Mouse (Mus musculus) heart, postnatal 10 days (tissue): ENCODE data around the gene Olfr1367. TPM values are rescaled to one million over a fixed set of nuclear protein-coding genes. Genes with fewer than 3 reads are reported as not detected.

Experiments used
- DNase-seq, 2 experiments: peaks; one replicate each; pipeline ENCODE4 v3.0.0; 2021
- intact Hi-C: fragments of 180-260 bp; cut with DNase I; formaldehyde crosslinking; loops from one replicate; pipeline ENCODE4 v1.15.1; 2025
- total RNA-seq, 2 experiments: library from RNA; stranded (reverse); gene quantifications; 2 replicates each; pipeline ENCODE4 v1.2.3; 2021

Olfr1367 gene
- total RNA-seq, result not detected

DNA sequence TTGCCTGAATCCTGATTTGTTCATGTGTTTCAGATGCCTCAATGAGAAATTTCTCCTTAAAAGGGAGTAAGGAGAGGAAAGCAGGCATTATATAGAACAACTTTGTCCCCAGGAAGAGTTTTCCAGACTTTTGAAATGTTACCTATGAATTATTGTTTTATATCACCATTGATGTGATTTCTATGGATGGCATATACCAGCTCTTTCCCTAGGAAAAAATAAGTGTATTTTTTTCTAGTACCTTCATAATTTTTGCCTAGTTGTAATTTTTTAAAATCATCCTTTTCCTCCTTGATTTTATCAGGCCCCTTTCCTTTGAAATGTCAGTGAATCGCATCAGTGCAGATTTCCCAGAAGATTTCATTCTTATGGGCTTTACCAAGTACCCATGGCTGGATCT, at the start of gene Olfr1367:
Olfr1367 (plus strand) TSS at position 301 of the 400 bp plus-strand sequence.
- intact Hi-C loops, result no loop called here
- no peak for DNase-seq

DNA sequence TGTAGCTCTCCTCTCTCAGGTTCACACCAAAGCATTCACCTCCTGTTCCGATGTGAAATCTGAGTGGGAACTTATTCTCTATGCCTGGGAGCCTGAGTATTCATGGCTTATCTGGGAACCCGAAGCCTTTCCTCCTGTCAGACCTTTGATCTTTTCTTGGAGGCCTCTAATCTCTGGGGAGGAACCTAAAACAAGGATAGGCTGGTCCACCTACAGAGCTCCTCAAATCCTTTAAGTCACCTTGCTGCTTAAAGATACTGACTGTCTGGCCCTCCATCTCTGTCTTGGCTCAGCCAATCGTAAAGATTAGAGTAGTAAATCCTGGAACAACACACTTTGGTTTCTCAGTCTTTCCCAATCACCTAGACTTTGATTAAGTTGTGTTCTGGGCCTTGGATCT, 48.2 kb upstream of the Olfr1367 start:
- intact Hi-C loops, result no loop called here
- DNase-seq, result no peak

DNA sequence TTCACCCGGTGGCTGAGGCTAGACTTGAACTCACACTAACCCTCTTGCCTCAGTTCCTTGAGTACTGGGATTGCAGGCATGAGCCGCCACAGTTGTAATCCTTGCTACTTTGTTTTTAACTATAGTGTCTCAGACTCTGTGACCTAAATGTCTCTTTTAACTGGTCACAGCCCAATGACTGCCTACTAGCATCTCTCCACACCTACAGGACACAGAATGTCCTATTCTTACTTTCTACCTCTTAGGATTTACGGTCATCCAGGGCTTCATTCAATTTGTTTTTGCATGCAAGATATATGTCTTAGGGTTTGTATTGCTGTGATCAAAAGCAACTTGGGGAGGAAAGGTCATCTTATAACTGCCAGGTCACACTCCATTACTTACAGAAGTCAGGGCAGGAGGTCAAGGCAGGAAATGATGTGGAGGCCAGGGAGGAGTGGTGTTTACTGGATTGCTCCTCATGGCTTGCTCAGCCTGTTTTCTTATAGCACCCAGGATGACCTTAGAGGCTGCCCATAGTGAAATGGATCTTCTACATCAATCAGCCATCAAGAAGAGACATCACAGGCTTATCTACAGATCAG, 42.1 kb upstream of the Olfr1367 start:
- no peak for DNase-seq
- intact Hi-C loops, result no loop called here

DNA sequence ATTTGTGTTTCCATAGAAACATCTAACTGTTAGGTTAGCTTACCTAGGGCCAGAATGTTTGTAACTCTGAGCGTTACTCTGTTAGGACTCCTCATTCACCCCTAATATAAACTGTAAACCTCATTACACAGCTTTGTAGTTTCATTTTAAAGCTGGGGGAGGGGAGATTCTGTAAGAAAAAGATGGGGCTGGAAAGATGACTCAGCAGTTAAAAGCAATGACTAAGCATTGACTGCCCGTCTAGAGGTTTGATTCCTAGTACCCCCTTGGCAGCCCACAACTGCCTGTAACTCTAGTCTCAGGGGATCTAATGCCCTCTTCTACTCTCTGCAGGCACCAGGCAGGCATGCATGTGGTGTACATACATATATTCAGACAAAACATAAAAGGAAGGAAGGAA, 36.9 kb upstream of the Olfr1367 start:
- intact Hi-C loops, result no loop called here
- DNase-seq, result no peak

DNA sequence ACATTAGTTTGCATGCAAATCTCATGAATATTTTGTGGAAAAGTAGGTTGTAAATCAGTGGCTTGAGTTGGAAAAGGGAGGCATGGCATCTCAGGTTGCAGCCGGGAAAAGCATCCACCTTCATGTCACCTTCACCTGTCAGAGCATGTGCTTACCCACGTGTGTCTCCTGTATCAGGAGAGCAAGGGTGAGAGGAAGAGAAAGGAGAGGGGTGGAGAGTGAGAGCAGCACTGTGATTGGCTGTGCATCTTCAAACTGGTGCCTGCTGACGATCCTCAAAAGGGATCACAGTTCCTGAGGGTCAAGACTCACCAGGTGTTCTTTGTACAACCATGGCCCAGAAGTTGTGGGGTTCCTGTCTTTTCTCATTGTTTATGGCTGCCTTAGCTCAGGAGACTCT, 34.8 kb upstream of the Olfr1367 start, which contains the start of gene Gpx6:
Gpx6 (plus strand) TSS at position 200 of the 400 bp plus-strand sequence.
- intact Hi-C loops, result no loop called here
- no peak for DNase-seq

DNA sequence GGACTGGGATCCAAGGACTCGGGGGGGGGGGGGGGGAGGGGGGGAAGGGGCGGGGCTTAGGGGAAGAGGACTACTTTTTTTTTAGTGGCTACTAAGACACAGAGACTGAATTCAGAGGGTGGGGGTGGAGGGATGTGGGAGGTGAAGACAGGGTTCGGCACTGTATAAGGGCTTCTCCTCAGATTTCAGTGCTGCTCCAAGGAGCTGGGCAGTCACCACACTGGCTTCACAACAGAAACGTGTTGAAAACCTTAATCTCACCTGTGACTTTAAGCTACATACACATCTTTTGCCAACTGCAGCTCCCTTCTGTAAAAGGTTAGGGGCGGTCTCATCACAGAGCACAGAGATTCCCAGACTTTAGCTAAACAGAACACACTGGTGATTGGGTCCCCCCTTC, 33.9 kb upstream of the Olfr1367 start:
- intact Hi-C loops, result no loop called here

DNA sequence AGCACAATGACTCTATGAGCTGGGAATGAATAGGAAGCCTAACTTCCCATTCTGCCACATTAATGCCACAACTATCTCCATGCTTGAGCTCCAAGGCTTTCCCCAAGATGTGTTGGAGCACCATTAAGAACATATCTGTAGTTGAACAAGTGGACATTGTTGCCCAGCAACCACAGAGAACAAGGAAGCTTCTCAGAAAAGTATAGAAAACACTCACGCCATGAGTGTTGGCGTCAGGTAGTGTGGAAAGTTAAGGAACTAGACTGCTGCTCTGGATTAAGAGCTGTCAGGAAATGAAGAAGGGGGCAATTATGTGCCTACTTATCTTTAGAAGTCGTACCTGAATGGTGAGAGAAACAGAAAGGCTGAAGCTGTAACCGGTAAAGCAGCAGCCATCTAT, 32.8 kb upstream of the Olfr1367 start:
- intact Hi-C loops, result no loop called here
- no peak for DNase-seq

More for the DNA sequence above, 33.9 kb upstream of the Olfr1367 start:
- DNase-seq, result no peak

DNA sequence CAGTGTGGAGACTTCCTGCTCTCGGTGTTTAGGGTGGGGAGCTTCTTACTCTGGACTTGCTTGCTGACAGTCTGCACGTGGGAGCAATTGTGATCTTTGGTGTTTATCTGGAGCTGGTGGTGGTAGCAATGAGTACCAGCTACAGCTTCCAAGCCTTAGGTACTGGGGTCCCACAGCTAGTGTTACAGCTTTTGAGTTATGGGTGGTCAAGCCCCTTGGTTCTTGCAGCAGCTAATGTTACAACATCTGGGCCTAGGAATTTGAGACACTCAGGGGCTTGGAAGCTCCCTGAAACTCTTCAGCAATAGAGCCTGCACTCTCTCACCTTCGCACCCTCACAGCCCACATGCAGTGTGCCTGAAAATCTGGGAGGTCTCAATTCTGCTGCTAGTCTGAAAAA, 26.4 kb upstream of the Olfr1367 start:
- no peak for DNase-seq
- intact Hi-C loops, result loop anchor here (10.0 kb wide), 1 partner anchor 1025 kb away; no protein-coding TSS in a partner anchor

DNA sequence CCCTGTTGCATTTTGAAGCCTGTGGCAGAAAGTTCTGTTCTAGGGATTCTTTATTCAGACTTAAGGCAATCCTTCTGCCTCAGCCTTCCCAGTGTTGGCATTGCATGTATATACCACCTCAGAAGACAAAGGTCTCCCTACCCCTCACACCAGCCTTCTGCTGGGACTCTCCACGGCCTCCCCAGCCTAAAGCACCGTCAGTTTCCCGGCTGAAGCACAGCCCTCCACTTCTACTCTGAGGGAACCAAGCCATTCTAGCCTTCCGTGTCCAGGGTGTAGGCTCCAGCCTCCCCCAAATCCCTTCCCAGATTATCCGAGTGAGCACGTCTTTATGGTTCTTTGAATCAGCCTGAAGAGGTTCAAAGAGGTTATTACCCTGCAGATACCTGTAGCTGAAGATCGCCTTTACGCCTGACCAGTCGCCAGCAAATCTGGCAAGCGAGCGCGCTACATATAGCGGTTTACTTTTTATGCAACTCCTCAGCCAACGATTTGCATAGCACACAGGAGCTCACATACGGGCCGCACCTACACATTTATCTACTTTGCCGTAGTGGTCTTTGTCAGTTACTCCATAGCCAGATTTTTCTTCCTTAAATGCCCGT, 24.7 kb upstream of the Olfr1367 start:
- intact Hi-C loops, result loop anchor here (10.0 kb wide), 1 partner anchor 1027 kb away; no protein-coding TSS in a partner anchor
- no peak for DNase-seq

DNA sequence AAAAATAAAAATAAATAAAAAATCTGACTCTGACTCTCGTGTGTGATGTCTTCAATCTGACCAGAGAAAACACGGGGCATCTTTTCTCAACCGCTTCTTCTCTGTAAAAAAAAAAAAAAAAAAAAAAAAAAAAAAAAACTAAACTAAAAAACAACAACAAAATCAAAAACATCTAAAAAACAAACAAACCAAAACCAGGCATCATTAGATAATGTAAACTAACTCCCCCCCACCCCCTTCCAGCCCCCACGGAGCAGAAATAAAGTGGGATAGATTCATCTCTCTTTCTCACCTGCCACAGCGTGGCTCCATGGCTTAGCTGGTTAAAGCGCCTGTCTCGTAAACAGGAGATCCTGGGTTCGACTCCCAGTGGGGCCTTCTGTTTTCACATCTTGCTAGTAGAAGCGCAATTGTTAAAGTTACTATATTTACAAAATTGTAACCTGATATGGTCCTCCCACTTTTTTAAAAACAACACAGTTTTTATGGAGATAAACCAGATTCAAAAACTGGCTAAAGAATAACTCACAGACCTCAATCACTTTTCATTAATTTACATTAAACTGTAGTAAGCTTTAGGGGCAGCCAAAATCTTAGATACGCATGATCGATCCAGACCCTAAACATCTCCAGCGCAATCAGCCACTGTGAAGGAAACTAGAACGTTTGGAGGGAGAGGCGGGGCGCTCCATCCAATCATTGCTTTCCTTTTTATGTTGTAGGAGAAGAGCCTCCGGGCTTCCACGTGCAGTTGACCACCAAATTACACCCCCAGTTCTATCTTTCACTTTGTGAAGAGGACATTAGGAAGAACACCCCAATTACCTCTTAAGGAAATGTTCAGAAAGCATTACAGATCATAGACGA, 24.0 kb upstream of the Olfr1367 start:
- no peak for DNase-seq
- intact Hi-C loops, result loop anchor here (10.0 kb wide), 1 partner anchor 1028 kb away; no protein-coding TSS in a partner anchor

DNA sequence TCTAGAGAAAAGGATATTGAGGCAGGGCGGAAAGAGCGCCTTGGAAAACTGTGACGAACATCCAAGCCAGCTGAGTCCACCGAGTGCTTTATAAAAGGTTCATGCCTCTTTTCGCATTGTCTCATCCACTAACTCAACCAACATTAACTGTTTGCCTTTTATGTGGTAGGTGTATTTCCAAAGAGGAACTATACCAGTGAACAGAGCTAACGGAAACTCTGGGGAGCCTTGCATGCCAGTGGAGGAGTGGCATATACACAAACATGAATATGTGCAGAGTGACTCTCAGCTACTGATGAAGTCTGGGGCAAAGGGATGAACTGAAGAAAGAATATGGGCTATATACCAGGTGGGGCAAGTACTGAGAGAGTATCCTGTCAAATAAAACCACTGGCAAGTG, 23.3 kb upstream of the Olfr1367 start:
- no peak for DNase-seq
- intact Hi-C loops, result loop anchor here (10.0 kb wide), 1 partner anchor 1029 kb away; no protein-coding TSS in a partner anchor

DNA sequence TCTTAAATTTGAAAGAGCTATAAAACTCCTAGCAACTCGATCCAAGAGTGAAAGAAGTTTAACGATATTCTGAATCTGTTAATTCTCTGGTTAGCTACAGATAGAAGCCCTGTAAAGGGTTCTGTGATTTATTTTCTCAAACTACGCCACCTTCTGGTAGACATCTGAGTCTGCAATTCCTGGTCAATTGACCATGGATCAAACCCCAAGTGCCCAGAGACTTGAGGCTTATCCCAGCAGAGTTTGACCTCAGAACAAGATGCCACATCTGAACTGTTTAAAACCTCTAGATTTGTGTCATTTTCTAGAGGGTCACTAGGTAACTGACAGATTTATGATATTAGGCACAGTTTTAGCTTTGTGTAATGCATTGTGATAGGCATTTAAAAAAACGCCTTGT, 20.5 kb upstream of the Olfr1367 start:
- intact Hi-C loops, result loop anchor here (2.0 to 10.0 kb wide), 5 partner anchors 47 to 1031 kb away; no protein-coding TSS in a partner anchor
- peak in 1 of 2 experiments; percentile 15 for DNase-seq

DNA sequence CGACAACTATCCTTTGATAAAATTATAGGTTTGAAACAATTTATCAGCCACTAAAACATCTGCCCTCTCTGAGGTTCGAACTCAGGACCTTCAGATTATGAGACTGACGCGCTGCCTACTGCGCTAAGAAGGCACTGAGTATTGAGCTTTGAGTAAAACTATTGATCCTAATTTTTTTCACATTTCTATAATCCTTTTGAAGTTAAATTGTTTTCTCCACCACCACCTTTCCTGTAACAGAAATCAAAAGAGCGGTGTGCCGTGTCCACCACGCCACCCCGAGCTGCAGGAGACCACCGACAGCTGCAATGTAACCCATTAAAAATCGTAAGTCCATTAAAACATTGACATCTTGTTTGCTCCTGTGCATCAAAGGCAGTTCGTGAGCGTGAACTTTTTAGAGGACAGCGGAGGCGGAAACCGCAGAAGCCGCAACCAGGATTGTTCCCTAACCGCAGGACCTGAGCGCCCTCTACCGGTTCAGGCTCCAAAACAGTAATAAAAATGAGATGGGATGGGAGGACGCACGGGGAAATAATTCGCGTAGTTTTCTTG, 20.0 kb upstream of the Olfr1367 start:
- intact Hi-C loops, result loop anchor here (2.0 to 10.0 kb wide), 5 partner anchors 48 to 1032 kb away; no protein-coding TSS in a partner anchor
- peak; percentile 83 to 90 for DNase-seq

DNA sequence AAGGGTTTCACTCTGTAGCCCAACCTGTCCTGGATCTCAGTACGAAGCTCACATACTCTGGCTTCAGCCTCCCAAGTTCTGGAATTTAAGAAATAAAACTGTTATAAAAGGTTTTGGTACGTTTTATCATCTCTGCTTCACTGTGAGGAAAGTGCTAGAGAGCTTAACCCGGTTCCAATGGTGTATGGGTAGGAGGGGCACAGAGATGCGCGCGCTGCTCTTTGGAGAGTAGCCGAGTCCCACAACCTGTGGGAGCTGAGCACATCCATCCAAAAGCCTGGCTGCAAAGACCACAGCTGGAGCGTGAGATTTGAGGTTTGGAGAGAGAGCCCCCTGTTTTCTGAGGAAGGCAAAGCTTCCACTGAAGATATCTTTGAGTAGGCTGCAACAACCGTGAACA, 19.3 kb upstream of the Olfr1367 start:
- DNase-seq, result peak in 1 of 2 experiments; percentile 3
- intact Hi-C loops, result loop anchor here (2.0 to 10.0 kb wide), 5 partner anchors 49 to 1033 kb away; no protein-coding TSS in a partner anchor

DNA sequence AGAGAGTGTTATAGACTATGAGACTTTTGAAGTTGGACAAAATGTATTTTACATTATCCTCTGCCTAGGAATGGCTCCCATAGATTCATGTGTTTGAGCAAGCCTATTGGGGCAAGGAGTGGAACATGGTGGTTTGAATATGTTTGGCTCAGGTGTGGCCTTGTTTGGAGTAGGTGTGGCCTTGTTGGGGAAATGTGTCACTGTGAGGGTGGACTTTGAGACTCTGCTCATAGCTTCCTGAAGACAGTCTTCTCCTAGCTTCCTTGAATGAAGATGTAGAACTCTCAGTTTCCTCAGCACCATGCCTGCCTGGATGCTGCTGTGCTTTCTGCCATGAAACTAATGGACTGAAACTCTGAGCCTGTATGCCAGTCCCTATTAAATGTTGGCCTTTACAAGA, 3.9 kb downstream of the Olfr1367 start:
- no peak for DNase-seq
- intact Hi-C loops, result no loop called here

DNA sequence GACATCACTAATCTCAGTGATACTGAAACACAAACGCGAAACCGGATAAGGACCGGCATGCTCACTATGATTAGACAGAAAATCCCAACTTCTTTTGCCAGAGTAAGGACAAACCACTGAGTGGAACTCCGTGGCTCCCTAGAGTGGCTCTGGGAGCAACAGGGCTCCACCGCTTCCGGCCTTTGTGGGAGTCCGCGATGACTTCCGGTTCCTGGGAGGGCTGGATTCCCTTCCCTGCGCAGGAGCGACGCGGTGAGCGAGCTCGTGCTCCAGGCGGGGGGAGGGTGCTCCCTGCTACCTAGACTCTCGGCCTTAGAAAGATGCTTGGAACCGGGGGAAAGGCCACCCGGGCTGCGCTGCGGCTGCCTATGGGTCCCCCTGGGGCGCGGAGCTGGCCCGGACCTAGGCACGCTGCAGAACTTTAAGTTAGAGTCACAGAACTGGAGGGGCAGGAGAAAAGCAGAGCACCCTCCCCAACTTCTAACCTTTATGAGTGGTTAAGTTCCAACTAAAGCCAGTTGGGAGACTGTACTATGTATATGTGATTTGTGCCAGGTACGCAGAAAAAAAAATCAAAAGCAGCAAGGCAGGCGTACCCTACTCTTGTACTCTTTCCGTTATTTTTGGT, 16.0 kb downstream of the Olfr1367 start, which contains the start of gene Zscan12:
Zscan12 (plus strand) TSS at position 200 of the 628 bp plus-strand sequence.
- peak; percentile 93 to 94 for DNase-seq
- intact Hi-C loops, result loop anchor here (2.0 to 5.0 kb wide), 3 partner anchors 40 to 168 kb away; partner anchors contain the start of genes Zkscan3, Zkscan8 and Zscan26

DNA sequence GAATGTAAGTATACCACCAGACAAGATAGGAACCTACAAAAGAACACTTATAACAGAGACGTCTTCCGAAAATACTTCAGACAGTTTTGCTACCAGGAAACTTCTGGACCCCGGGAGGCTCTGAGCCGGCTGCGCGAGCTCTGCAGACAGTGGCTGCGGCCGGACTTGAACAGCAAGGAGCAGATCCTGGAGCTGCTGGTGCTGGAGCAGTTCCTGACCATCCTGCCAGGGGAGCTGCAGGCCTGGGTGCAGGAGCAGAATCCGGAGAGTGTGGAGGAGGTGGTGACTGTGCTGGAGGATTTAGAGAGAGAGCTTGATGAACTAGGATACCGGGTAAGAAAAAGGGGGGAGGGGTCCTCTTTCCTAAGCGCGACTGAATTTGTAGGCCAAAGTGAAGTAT, 17.0 kb downstream of the Olfr1367 start:
- peak in 1 of 2 experiments; percentile 10 for DNase-seq
- intact Hi-C loops, result loop anchor here (2.0 to 5.0 kb wide), 3 partner anchors 39 to 167 kb away; partner anchors contain the start of genes Zkscan3, Zkscan8 and Zscan26

DNA sequence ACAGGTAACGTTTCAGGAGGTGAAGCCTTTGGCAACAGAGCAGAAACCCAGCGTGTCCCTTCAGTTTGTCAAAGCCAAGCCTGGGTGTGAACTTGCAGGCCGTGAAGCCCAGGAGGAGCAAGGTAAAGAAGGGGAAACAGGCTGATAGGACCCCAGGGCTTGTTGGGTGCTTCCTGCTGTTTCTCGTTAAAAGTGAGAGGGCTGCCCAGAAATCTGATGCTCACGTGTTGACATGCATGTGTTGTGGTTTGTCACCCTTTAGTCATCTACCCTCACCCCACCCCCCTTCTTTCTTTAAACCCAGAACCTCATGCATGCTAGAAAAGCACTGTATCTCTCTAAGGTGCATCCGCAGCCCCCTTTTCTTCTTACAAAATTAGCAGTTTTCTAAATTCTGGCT, 19.9 kb downstream of the Olfr1367 start:
- intact Hi-C loops, result no loop called here
- no peak for DNase-seq

DNA sequence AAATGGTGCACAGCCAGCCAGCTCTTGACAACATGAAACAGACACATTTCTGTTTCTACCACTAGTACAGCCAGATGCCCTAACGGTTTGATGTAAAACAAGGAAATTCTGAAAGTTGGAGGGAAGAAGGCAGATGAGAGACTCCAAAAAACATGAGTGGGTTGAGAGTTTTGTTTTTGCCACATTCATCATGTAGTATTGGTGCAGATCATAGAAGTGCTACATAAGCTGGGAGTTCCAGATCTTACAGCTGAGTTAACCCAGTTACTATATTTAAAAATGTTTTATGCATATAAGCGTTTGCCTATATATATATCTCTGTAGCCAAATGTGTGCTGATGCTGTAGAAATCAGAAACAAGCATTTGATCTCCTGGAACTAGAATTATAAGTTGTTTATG, 26.0 kb downstream of the Olfr1367 start:
- no peak for DNase-seq
- intact Hi-C loops, result no loop called here

DNA sequence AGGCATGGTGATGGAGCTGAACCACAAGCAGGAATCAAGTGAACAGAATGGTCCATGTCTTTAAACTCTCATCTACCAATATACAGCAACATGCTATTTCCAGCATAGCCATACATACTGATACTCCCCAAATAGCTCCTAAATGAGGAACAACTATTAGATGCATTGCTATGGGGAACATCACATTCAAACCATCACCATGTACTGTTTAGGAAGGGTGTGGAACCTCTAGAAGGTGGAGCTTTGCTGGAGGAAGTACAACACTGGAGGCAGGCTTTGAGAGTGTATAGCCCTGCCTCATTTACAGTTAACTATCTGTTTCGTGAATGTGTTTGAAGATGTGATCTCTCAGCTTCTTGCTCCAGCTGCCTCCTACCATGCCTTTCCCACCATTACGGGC, 31.1 kb downstream of the Olfr1367 start:
- DNase-seq, result no peak
- intact Hi-C loops, result no loop called here
